Mouse (Mus musculus): Measurements from ENCODE around the gene Intu. TPM values are rescaled to one million over a fixed set of nuclear protein-coding genes. Genes with fewer than 3 reads are reported as not detected.
A peak's percentile ranks its signal among the peaks of the same experiment; 100 is the strongest.

Intu gene
- polyA plus RNA-seq, 1 experiment from 2014 or later: 3.3 TPM

DNA sequence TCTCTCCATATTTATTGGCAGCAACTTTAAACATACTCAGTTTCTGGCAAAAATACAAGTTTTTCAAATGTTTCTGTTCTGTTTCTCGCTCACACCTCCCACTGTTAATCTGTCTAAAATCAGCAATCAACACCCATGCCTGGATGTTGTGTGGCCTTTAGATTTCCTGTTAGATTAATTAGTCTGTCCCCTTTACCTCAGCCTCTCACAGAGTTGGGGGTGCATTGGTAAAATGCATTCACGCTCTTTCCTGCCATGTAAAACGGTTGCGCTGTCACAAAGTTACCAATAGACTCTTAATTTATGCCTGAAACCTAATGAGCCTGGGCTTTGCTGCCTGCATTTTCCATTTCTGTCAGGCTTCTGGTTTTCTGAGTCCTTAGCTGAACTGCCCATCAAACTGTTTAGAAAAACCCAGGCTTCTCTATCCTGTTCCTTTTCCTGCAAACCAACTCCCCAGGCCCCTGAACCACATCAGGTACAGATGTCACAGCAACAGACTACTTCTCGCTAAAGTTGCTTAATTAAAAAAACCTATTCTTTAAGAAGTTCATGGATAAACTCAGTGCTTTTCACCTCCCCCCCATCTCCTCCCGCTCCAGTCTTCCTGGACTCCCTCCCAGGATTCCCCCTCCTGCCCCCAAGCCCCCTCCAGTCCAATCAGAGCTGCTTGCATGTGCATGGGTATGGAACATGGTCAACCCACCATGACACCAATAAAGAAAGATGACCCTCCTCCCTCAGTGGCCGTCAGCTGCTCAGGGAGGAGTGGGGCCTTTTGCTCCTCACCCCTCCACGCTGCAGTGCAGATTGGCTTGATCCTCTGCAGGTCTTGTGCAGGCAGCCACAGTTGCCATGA is 136.0 kb downstream of the Intu start:
- Histone ChIP-seq H3K9ac (no peak overlapping the region), H3K36me3 (peaks cover 23% of the 10 kb centered on the region), H3K4me3 (no peak overlapping the region), H3K27me3 (no peaks in the 10 kb centered on the region), H3K27ac (no peak overlapping the region), H3K4me2 (replicated peaks) (no peak overlapping the region), H3K4me1 (peaks cover 13% of the 10 kb centered on the region), H3K9me3 (0 out of 2 replicates have a peak, but pooled peaks cover 5% of the 10 kb centered on the region)
- no peak for ATAC-seq (ENCODE audit: low FRiP score, low read depth)
- WGBS: 49% methylated on average over 8 of the region's 8 CpGs

DNA sequence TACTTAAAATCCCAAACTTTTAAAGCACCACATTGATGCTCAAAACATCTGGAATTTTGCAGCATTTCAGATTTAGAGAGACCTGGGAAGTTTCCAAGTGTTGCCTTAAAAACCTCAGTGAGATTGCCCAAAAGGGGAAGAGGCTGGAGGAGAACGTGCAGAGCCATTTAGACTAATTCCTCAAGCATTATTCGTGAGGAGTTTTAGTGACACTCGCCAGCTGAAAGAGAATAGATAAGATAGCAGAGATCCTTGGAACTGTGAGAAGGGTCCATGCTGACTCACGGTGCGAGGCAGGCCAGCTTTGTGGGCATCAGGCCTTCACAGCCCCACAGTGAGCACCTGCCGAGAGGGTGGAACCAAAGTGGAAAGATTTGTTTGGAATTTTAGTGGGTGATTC is 137.8 kb downstream of the Intu start:
- no peak overlapping the region for H3K9ac ChIP-seq
- ATAC-seq (ENCODE audit: low FRiP score, low read depth): no peak

GRCm38 (mm10) chr3:40669395-40669794 is 138.3 kb downstream of the Intu start:
- H3K4me3 ChIP-seq: no peak overlapping the region
- 0 out of 2 replicates have a peak, but pooled peaks cover 5% of the 10 kb centered on the region for H3K9me3 ChIP-seq
- peaks cover 18% of the 10 kb centered on the region for H3K36me3 ChIP-seq
- H3K4me1 ChIP-seq: peaks cover 13% of the 10 kb centered on the region
- H3K27me3 ChIP-seq: no peaks in the 10 kb centered on the region
- no peak for ATAC-seq (ENCODE audit: low FRiP score, low read depth)
- no peak overlapping the region for H3K27ac ChIP-seq
- H3K4me2 ChIP-seq (replicated peaks): no peak overlapping the region
- 93% methylated on average over 3 of the region's 3 CpGs for WGBS
- no peak overlapping the region for H3K9ac ChIP-seq

More for the DNA sequence above, 137.8 kb downstream of the Intu start:
- Histone ChIP-seq H3K27me3 (no peaks in the 10 kb centered on the region), H3K4me1 (peaks cover 13% of the 10 kb centered on the region), H3K9me3 (0 out of 2 replicates have a peak, but pooled peaks cover 5% of the 10 kb centered on the region), H3K27ac (no peak overlapping the region), H3K36me3 (peaks cover 22% of the 10 kb centered on the region), H3K4me3 (no peak overlapping the region), H3K4me2 (replicated peaks) (no peak overlapping the region)
- WGBS: 67% methylated on average over 6 of the region's 6 CpGs

GRCm38 (mm10) chr3:40673515-40673914 is 142.4 kb downstream of the Intu start:
- Histone ChIP-seq H3K9ac (no peak overlapping the region), H3K36me3 (peaks cover 7% of the 10 kb centered on the region; the same call in 1 of the 2 replicates), H3K4me2 (replicated peaks) (no peak overlapping the region), H3K9me3 (no peaks in the 10 kb centered on the region), H3K4me3 (no peak overlapping the region), H3K27ac (no peak overlapping the region), H3K27me3 (no peaks in the 10 kb centered on the region), H3K4me1 (no peaks in the 10 kb centered on the region)
- ATAC-seq (ENCODE audit: low FRiP score, low read depth): no peak
- 29% methylated on average over 1 of the region's 1 CpGs for WGBS

DNA sequence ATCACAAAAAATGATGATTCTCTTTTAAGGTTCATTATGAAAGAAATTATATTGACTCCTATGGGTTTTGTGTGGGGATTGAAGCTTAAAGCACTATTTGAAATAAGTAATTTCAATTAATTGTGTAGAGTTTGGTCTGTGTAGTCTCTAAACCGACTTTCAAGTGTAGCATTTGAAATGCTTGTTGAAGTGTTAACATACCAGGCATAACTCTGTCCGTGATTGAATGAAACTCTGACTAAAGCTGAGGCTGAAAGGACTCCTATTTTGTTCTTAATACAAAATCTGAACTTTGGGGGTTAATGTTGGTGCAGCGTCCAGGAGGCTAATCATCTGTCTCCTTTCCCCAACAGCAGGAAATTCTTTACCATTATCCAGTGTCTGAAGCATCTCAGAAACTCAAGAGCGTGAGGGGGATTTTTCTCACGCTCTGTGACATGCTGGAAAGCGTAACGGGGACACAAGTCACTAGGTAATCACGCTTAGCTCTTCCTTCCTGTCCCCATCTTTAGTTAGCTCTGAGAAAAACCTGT is 143.9 kb downstream of the Intu start:
- Histone ChIP-seq H3K9ac (no peak overlapping the region), H3K27ac (no peak overlapping the region), H3K27me3 (no peaks in the 10 kb centered on the region), H3K4me1 (no peaks in the 10 kb centered on the region), H3K36me3 (peaks cover 7% of the 10 kb centered on the region; the same call in 1 of the 2 replicates), H3K9me3 (no peaks in the 10 kb centered on the region), H3K4me2 (replicated peaks) (no peak overlapping the region), H3K4me3 (no peak overlapping the region)
- no peak for ATAC-seq (ENCODE audit: low FRiP score, low read depth)
- 51% methylated on average over 8 of the region's 8 CpGs for WGBS

- 71% methylated on average over 1 of the region's 1 CpGs for WGBS
- no peaks in the 10 kb centered on the region for H3K4me1 ChIP-seq
- H3K27ac ChIP-seq: no peak overlapping the region
- no peaks in the 10 kb centered on the region for H3K27me3 ChIP-seq
- no peak for ATAC-seq (ENCODE audit: low FRiP score, low read depth)
- no peak overlapping the region for H3K4me3 ChIP-seq
- peaks cover 8% of the 10 kb centered on the region; the same call in 1 of the 2 replicates for H3K36me3 ChIP-seq
- no peaks in the 10 kb centered on the region for H3K9me3 ChIP-seq
- H3K9ac ChIP-seq: no peak overlapping the region
- H3K4me2 ChIP-seq (replicated peaks): no peak overlapping the region
Measured at GRCm38 (mm10) chr3:40678856-40679255, 147.8 kb downstream of the Intu start.

DNA sequence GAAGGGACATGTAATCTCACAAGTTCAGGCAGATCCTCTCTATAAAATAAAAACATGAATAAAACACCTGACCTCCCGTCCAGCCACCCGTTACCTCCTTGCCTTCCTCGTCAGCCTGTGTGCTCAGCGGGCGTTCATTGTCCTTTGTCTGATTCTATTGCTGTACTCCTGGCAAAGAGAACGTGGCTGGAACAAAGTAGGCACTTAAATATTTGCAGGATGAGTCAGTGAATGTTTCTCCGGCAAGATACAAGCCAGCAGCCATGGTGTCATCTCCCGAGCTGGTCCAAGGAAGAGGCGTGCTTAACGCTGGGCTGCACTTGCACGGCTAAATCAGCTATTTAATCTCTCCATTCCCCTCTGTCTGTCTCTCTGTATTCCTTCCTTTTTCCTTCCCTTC is 151.3 kb downstream of the Intu start:
- H3K9ac ChIP-seq: no peak overlapping the region
- WGBS: 82% methylated on average over 11 of the region's 11 CpGs
- no peaks in the 10 kb centered on the region for H3K9me3 ChIP-seq
- no peak overlapping the region for H3K27ac ChIP-seq
- H3K4me2 ChIP-seq (replicated peaks): no peak overlapping the region
- H3K36me3 ChIP-seq: peaks cover 8% of the 10 kb centered on the region; the same call in 1 of the 2 replicates
- no peak overlapping the region for H3K4me3 ChIP-seq
- no peak for ATAC-seq (ENCODE audit: low FRiP score, low read depth)
- H3K4me1 ChIP-seq: peaks cover 15% of the 10 kb centered on the region
- H3K27me3 ChIP-seq: no peaks in the 10 kb centered on the region

DNA sequence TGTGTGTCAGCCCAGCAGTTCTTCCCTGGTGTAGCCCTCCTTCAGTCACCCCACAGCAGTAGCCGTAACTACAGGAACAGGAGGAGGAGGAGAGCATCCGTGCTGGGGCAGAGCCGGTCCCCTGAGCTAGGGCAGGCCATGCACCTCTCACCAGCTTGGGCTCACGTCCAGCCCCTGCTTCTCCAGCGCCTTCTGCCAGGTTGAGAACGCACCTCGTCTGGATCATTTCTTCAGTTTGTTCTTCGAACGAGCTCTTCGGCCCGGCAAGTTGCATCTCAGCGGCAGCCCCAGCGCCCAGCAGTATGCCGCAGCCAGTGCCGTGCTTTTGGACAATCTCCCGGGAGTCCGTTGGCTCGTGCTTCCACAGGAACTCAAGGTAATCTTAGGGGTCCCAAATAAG is 152.1 kb downstream of the Intu start:
- H3K9ac ChIP-seq: no peak overlapping the region
- no peak overlapping the region for H3K4me3 ChIP-seq
- whole genome bisulfite sequencing: 93% methylated on average over 18 of the region's 18 CpGs
- no peak overlapping the region for H3K4me2 ChIP-seq (replicated peaks)
- no peaks in the 10 kb centered on the region for H3K27me3 ChIP-seq
- no peaks in the 10 kb centered on the region for H3K9me3 ChIP-seq
- H3K4me1 ChIP-seq: peaks cover 15% of the 10 kb centered on the region
- no peak for ATAC-seq (ENCODE audit: low FRiP score, low read depth)
- H3K36me3 ChIP-seq: peaks cover 13% of the 10 kb centered on the region
- no peak overlapping the region for H3K27ac ChIP-seq

DNA sequence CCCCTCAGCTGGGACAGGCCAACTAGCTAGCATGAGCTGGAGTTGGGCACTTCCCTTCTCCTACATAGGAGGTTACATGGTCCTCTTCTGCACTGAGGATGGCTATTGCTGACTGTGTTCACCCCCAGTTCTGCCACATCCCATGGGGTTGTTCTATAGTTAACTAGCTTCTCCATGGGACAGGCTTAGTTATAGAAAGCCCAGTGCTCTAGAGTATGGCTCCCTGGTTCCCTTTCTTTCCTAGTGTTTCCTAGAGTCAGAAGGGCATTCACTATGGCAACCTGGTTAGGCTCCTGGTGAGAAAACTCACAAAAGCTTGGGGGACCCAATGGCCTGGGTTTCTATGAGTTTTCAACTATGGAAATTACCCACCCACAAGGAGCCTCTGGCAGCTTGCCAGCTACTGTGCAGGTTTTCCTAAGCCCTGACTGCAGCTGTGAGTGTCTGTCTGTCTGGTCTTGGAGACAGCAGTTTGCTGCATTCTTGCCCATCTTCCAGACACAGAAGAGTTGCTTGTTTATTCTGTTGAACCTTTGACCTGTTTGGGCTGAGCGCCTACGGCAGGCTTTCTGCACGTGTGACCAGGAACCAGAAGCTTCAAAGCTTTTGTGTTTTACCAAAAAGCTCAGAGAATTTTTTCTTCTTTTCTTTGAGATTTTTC is 154.9 kb downstream of the Intu start:
- H3K27ac ChIP-seq: no peak overlapping the region

GRCm38 (mm10) chr3:40686836-40687235 is 155.8 kb downstream of the Intu start:
- Histone ChIP-seq H3K9me3 (no peaks in the 10 kb centered on the region), H3K4me3 (no peak overlapping the region), H3K4me2 (replicated peaks) (no peak overlapping the region), H3K27me3 (no peaks in the 10 kb centered on the region), H3K4me1 (peaks cover 15% of the 10 kb centered on the region), H3K9ac (no peak overlapping the region; the same call in 1 of the 2 replicates), H3K36me3 (peaks cover 9% of the 10 kb centered on the region), H3K27ac (0 out of 2 replicates have a peak overlapping the region, but pooled peaks have one; percentile 10)
- 50% methylated on average over 9 of the region's 9 CpGs for WGBS
- ATAC-seq (ENCODE audit: low FRiP score, low read depth): no peak

More for the DNA sequence above, 154.9 kb downstream of the Intu start:
- Histone ChIP-seq H3K4me3 (no peak overlapping the region), H3K4me1 (peaks cover 15% of the 10 kb centered on the region), H3K36me3 (peaks cover 9% of the 10 kb centered on the region), H3K9me3 (no peaks in the 10 kb centered on the region), H3K4me2 (replicated peaks) (no peak overlapping the region), H3K27me3 (no peaks in the 10 kb centered on the region), H3K9ac (no peak overlapping the region)
- 18% methylated on average over 3 of the region's 3 CpGs for WGBS
- ATAC-seq (ENCODE audit: low FRiP score, low read depth): peak; percentile 44; the same call in 1 of the 2 replicates

GRCm38 (mm10) chr3:40687588-40687987 is 156.5 kb downstream of the Intu start:
- no peak overlapping the region for H3K4me3 ChIP-seq
- H3K27me3 ChIP-seq: no peaks in the 10 kb centered on the region
- no peak overlapping the region for H3K9ac ChIP-seq
- peaks cover 10% of the 10 kb centered on the region for H3K36me3 ChIP-seq
- H3K4me1 ChIP-seq: peaks cover 15% of the 10 kb centered on the region
- H3K27ac ChIP-seq: no peak overlapping the region
- H3K4me2 ChIP-seq (replicated peaks): no peak overlapping the region
- ATAC-seq (ENCODE audit: low FRiP score, low read depth): no peak
- no peaks in the 10 kb centered on the region for H3K9me3 ChIP-seq
- WGBS: 88% methylated on average over 3 of the region's 3 CpGs

GRCm38 (mm10) chr3:40691566-40691965 is 160.5 kb downstream of the Intu start:
- Histone ChIP-seq H3K4me3 (no peak overlapping the region), H3K4me2 (replicated peaks) (no peak overlapping the region), H3K9ac (no peak overlapping the region), H3K36me3 (peaks cover 21% of the 10 kb centered on the region), H3K27me3 (no peaks in the 10 kb centered on the region), H3K9me3 (no peaks in the 10 kb centered on the region), H3K27ac (no peak overlapping the region), H3K4me1 (peaks cover 4% of the 10 kb centered on the region; the same call in 1 of the 2 replicates)
- ATAC-seq (ENCODE audit: low FRiP score, low read depth): no peak
- WGBS: 89% methylated on average over 6 of the region's 6 CpGs
